Mouse (Mus musculus) midbrain, embryonic 16.5 days (tissue): ENCODE data around the gene Gbp6. TPM values are rescaled to one million over a fixed set of nuclear protein-coding genes. Genes with fewer than 3 reads are reported as not detected.
"Not testable (repeated sequence)": the region's sequence is repeated elsewhere in the genome, so short reads cannot be mapped to it uniquely, and the experiment has no call there.

Experiments
- ATAC-seq: fragments of 200-750 bp; cut with Nextera tagmentation; 2 replicates; pipeline ENCODE4 v1.8.0; 2017; ENCODE audit warnings: moderate TSS enrichment
- H3K27ac ChIP-seq: fragments of 300-500 bp; sonication (generic); 2 replicates; pipeline ENCODE4 v1.5.1; 2014; ENCODE audit warnings: mild to moderate bottlenecking, low read length, mixed read lengths
- H3K27me3 ChIP-seq: fragments of 300-500 bp; sonication (generic); 2 replicates; pipeline ENCODE4 v1.6.1; 2014; ENCODE audit warnings: low read depth, low read length, mixed read lengths; ENCODE audit not compliant: control insufficient read depth, insufficient read depth
- H3K36me3 ChIP-seq: fragments of 300-500 bp; sonication (generic); 2 replicates; pipeline ENCODE4 v1.6.1; 2014; ENCODE audit warnings: mild to moderate bottlenecking, low read length, moderate library complexity, mixed read lengths; ENCODE audit not compliant: control insufficient read depth, insufficient read depth
- H3K4me1 ChIP-seq: fragments of 300-500 bp; sonication (generic); 2 replicates; pipeline ENCODE4 v1.6.1; 2014; ENCODE audit warnings: mild to moderate bottlenecking, low read length, mixed read lengths; ENCODE audit not compliant: control insufficient read depth, insufficient read depth
- H3K4me2 ChIP-seq: fragments of 300-500 bp; sonication (generic); 2 replicates; pipeline ENCODE4 v1.6.1; 2014; ENCODE audit warnings: mild to moderate bottlenecking, low read length, mixed read lengths
- H3K4me3 ChIP-seq: fragments of 300-500 bp; sonication (generic); 2 replicates; pipeline ENCODE4 v1.5.1; 2014; ENCODE audit warnings: low read depth, mild to moderate bottlenecking, low read length, moderate library complexity, mixed read lengths
- H3K9ac ChIP-seq: fragments of 300-500 bp; sonication (generic); 2 replicates; pipeline ENCODE4 v1.6.1; 2014; ENCODE audit warnings: low read depth, low read length, mixed read lengths
- H3K9me3 ChIP-seq: fragments of 300-500 bp; sonication (generic); replicated peaks from 2 replicates; pipeline ENCODE4 v1.6.1; 2014; ENCODE audit warnings: mild to moderate bottlenecking, low read length, mixed read lengths; ENCODE audit not compliant: control insufficient read depth, poor library complexity, severe bottlenecking
- WGBS: fragments of 180-500 bp; shearing (Covaris S2); extraction: QIAGEN DNeasy Blood & Tissue Kit; methylation state at CpG from one replicate; pipeline ENCODE4 v1.1.7; 2014; 5-methylcytosine and 5-hydroxymethylcytosine counted together
- polyA plus RNA-seq: library from polyadenylated mRNA; unstranded; fragments of >200 nt; fragmentation: Nextera tagmentation; extraction: Ambion mirVana; gene quantifications from 2 replicates; pipeline ENCODE4 v1.2.1, GENCODE M21; 2015

Gbp6 gene
- polyA plus RNA-seq, 1 experiment from 2014 or later = 2.0 TPM

- 42% methylated on average over 2 of the region's 2 CpGs for WGBS
- no peak overlapping the region for H3K4me3 ChIP-seq
- ATAC-seq = no peak
Observed at GRCm38 (mm10) chr5:105301531-105301930, 8.0 kb upstream of the Gbp6 start.

GRCm38 (mm10) chr5:105295746-105296145 is 2.2 kb upstream of the Gbp6 start:
- no peak overlapping the region for H3K4me2 ChIP-seq
- WGBS = 52% methylated on average over 3 of the region's 3 CpGs
- H3K4me1 ChIP-seq = no peaks in the 10 kb centered on the region
- no peak for ATAC-seq
- no peaks in the 10 kb centered on the region for H3K9me3 ChIP-seq
- no peaks in the 10 kb centered on the region for H3K27me3 ChIP-seq
- no peak overlapping the region for H3K4me3 ChIP-seq
- no peak overlapping the region for H3K27ac ChIP-seq
- H3K36me3 ChIP-seq = no peaks in the 10 kb centered on the region
- H3K9ac ChIP-seq = no peak overlapping the region

More at GRCm38 (mm10) chr5:105301531-105301930, 8.0 kb upstream of the Gbp6 start:
- Histone ChIP-seq H3K9ac (no peak overlapping the region), H3K27me3 (no peaks in the 10 kb centered on the region), H3K36me3 (no peaks in the 10 kb centered on the region), H3K4me1 (no peaks in the 10 kb centered on the region), H3K27ac (no peak overlapping the region), H3K4me2 (no peak overlapping the region), H3K9me3 (no peaks in the 10 kb centered on the region)

DNA sequence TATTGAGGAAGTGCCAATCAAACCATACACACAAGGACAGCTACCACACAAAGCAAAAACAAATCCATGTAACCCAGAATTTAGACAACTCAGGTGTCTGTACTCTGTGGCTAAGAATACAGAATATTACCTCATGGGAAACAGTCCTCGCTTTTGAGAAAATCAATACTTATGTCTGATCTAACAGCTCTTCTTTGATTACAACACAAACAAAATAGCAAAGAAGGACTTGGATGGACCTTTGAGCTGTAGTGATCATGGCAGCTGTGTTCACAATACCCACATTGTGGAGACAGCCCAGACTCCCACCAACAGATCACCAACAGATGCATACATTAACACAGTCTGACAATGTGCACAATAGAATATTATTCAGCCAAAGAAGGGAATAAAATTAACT is 1.0 kb downstream of the Gbp6 start:
- H3K4me2 ChIP-seq = no peak overlapping the region
- 87% methylated on average over 1 of the region's 1 CpGs for WGBS
- no peak overlapping the region for H3K9ac ChIP-seq
- H3K4me1 ChIP-seq = no peaks in the 10 kb centered on the region
- H3K27me3 ChIP-seq = no peaks in the 10 kb centered on the region
- no peak overlapping the region for H3K27ac ChIP-seq
- H3K36me3 ChIP-seq = no peaks in the 10 kb centered on the region
- no peak overlapping the region for H3K4me3 ChIP-seq
- no peaks in the 10 kb centered on the region for H3K9me3 ChIP-seq
- no peak for ATAC-seq

- H3K36me3 ChIP-seq, H3K4me3 ChIP-seq, H3K4me2 ChIP-seq, H3K27me3 ChIP-seq, H3K9me3 ChIP-seq, H3K27ac ChIP-seq, H3K4me1 ChIP-seq, ATAC-seq, H3K9ac ChIP-seq: not testable (repeated sequence)
- WGBS = 88% methylated on average over 3 of the region's 3 CpGs
Observed at GRCm38 (mm10) chr5:105290921-105291320, 2.6 kb downstream of the Gbp6 start.

- not testable (repeated sequence) for H3K9me3 ChIP-seq, H3K4me1 ChIP-seq, H3K27me3 ChIP-seq, H3K9ac ChIP-seq, H3K4me2 ChIP-seq, H3K4me3 ChIP-seq, H3K27ac ChIP-seq, H3K36me3 ChIP-seq, ATAC-seq
- no CpG with 5 or more reads among the region's 3 CpGs for WGBS
Observed at GRCm38 (mm10) chr5:105260673-105261072, 32.8 kb downstream of the Gbp6 start.

GRCm38 (mm10) chr5:105252491-105252890 is 41.0 kb downstream of the Gbp6 start:
- H3K36me3 ChIP-seq = no peaks in the 10 kb centered on the region
- no peak overlapping the region for H3K9ac ChIP-seq
- H3K27me3 ChIP-seq = no peaks in the 10 kb centered on the region
- H3K4me2 ChIP-seq = no peak overlapping the region
- no peak overlapping the region for H3K27ac ChIP-seq
- no peaks in the 10 kb centered on the region for H3K9me3 ChIP-seq
- no peak for ATAC-seq
- H3K4me1 ChIP-seq = no peaks in the 10 kb centered on the region
- no peak overlapping the region for H3K4me3 ChIP-seq

GRCm38 (mm10) chr5:105244741-105245140 is 48.8 kb downstream of the Gbp6 start:
- H3K36me3 ChIP-seq, ATAC-seq, H3K9me3 ChIP-seq, H3K9ac ChIP-seq, H3K27ac ChIP-seq, H3K4me2 ChIP-seq, H3K27me3 ChIP-seq, H3K4me1 ChIP-seq, H3K4me3 ChIP-seq: not testable (repeated sequence)
- 81% methylated on average over 3 of the region's 3 CpGs for WGBS

DNA sequence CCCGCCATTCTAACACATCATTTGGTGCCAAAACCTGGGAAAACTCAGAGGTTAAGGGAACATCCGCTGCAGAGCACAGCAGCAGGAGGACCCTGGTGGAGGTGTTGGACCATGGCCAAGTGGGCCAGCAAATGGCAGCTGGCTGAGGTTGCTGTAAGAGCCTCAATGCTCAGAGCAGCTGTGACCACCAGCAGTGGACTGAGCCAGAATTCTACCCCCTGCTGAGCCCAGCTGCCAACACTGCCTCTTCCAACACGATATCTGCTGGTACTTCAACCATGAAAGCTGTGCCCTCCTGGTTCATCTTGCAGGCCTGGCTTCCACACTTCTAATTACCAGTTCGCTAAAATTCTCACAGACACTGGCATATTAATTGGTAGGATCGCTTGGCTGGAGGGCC is 52.5 kb downstream of the Gbp6 start:
- not testable (repeated sequence) for H3K4me2 ChIP-seq, H3K4me1 ChIP-seq, H3K9me3 ChIP-seq, ATAC-seq, H3K27ac ChIP-seq, H3K36me3 ChIP-seq, H3K4me3 ChIP-seq, H3K27me3 ChIP-seq, H3K9ac ChIP-seq
- WGBS = 69% methylated on average over 5 of the region's 5 CpGs

- not testable (repeated sequence) for H3K36me3 ChIP-seq, H3K4me1 ChIP-seq, H3K9me3 ChIP-seq, H3K4me2 ChIP-seq, ATAC-seq, H3K4me3 ChIP-seq, H3K27me3 ChIP-seq, H3K27ac ChIP-seq, H3K9ac ChIP-seq
Observed at GRCm38 (mm10) chr5:105239483-105240047, 53.9 kb downstream of the Gbp6 start, which contains the start of gene Gbp10. Gbp10 (minus strand) TSS chr5:105239533.
